Mouse (Mus musculus): ENCODE data around the gene Rdh11. TPM values are rescaled to one million over a fixed set of nuclear protein-coding genes. Genes with fewer than 3 reads are reported as not detected.
"Not testable (repeated sequence)": the region's sequence is repeated elsewhere in the genome, so short reads cannot be mapped to it uniquely, and the experiment has no call there.

Rdh11 gene
- polyA plus RNA-seq, 1 experiment from 2014 or later = 32.3 TPM

- WGBS = 4% methylated on average over 14 of the region's 14 CpGs
- peak overlapping the region; percentile 57 for H3K4me2 ChIP-seq (ENCODE audit: low read depth, low read length)
- DNase-seq (ENCODE audit: low spot score) (peak; percentile 91), ATAC-seq (replicated peaks; ENCODE audit: insufficient number of reproducible peaks, low FRiP score, low TSS enrichment, low read depth) (peak; percentile 83)
- peak overlapping the region; percentile 53 for H3K4me3 ChIP-seq (ENCODE audit: low read depth, low read length)
- H3K27ac ChIP-seq (replicated peaks; ENCODE audit: low read depth, low read length) = no peak overlapping the region
- no peaks in the 10 kb centered on the region for H3K27me3 ChIP-seq (ENCODE audit: control insufficient read depth, insufficient read depth, low read length)
- H3K9me3 ChIP-seq (replicated peaks; ENCODE audit: control insufficient read depth, low read length) = no peaks in the 10 kb centered on the region
- peaks cover 2% of the 10 kb centered on the region; the same call in 1 of the 2 replicates for H3K4me1 ChIP-seq (ENCODE audit: control insufficient read depth, insufficient read depth, low read length)
- peak overlapping the region; percentile 66 for H3K9ac ChIP-seq (replicated peaks; ENCODE audit: low read length)
- H3K36me3 ChIP-seq (replicated peaks; ENCODE audit: control insufficient read depth, insufficient read depth, low read depth, low read length) = no peaks in the 10 kb centered on the region
Observed at GRCm38 (mm10) chr12:79191701-79192100, 392 bp downstream of the Rdh11 start.

DNA sequence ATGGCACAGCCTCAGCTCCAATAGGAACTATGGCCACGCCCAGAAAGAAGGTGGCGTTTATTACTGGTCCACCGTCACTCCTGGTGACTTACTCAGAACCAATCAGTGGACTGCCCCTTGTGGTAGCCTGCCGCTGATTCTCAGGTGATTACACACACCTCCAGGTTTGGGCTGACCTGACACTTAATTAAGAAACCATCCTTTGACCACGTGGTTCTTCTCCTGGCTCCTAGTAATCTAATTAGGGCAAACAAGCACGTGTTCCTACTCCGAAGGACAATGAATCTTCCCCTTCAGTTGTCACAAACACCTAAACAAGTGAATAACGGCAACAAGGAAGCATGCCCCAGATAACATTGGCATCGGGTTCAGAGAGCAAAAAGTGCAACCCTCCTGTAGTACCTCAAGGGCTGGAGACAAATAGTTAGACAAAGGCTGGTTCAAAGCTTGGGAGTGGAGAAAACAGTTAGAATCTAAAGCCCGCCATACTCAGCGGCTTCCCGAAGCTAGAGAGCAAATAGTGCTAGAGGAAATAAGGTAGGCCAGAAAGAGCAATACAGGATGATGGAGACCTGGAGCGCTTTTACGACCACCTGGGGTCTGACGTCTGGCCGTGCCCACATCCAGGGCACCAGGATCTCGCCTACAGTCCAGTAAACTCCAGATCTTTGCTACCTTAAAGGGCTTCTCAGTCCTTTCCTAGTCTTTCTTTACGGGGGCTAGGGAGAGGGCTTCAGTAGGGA, 991 bp downstream of the Rdh11 start:
- peak; percentile 83 for DNase-seq (ENCODE audit: low spot score)
- Histone ChIP-seq H3K4me2 (ENCODE audit: low read depth, low read length) (peak overlapping the region; percentile 57), H3K4me1 (ENCODE audit: control insufficient read depth, insufficient read depth, low read length) (peaks cover 2% of the 10 kb centered on the region; the same call in 1 of the 2 replicates), H3K9ac (replicated peaks; ENCODE audit: low read length) (peak overlapping the region; percentile 66), H3K27me3 (ENCODE audit: control insufficient read depth, insufficient read depth, low read length) (no peaks in the 10 kb centered on the region), H3K36me3 (replicated peaks; ENCODE audit: control insufficient read depth, insufficient read depth, low read depth, low read length) (no peaks in the 10 kb centered on the region), H3K9me3 (replicated peaks; ENCODE audit: control insufficient read depth, low read length) (no peaks in the 10 kb centered on the region), H3K4me3 (ENCODE audit: low read depth, low read length) (peak overlapping the region; percentile 53), H3K27ac (replicated peaks; ENCODE audit: low read depth, low read length) (no peak overlapping the region)
- ATAC-seq (replicated peaks; ENCODE audit: insufficient number of reproducible peaks, low FRiP score, low TSS enrichment, low read depth) = peak; percentile 80; the same call in 1 of the 2 replicates
- WGBS = under 1% methylated on average over 18 of the region's 18 CpGs

GRCm38 (mm10) chr12:79185160-79185559, 6.9 kb downstream of the Rdh11 start:
- not testable (repeated sequence) for H3K4me3 ChIP-seq (ENCODE audit: low read depth, low read length); H3K27ac ChIP-seq (replicated peaks; ENCODE audit: low read depth, low read length); H3K9ac ChIP-seq (replicated peaks; ENCODE audit: low read length); H3K9me3 ChIP-seq (replicated peaks; ENCODE audit: control insufficient read depth, low read length); H3K27me3 ChIP-seq (ENCODE audit: control insufficient read depth, insufficient read depth, low read length); H3K4me1 ChIP-seq (ENCODE audit: control insufficient read depth, insufficient read depth, low read length); DNase-seq (ENCODE audit: low spot score); H3K4me2 ChIP-seq (ENCODE audit: low read depth, low read length); ATAC-seq (replicated peaks; ENCODE audit: insufficient number of reproducible peaks, low FRiP score, low TSS enrichment, low read depth); H3K36me3 ChIP-seq (replicated peaks; ENCODE audit: control insufficient read depth, insufficient read depth, low read depth, low read length)
- 91% methylated on average over 5 of the region's 6 CpGs for WGBS

- no peaks in the 10 kb centered on the region for H3K9me3 ChIP-seq (replicated peaks; ENCODE audit: control insufficient read depth, low read length)
- no peaks in the 10 kb centered on the region; the same call in none of the 2 replicates for H3K36me3 ChIP-seq (replicated peaks; ENCODE audit: control insufficient read depth, insufficient read depth, low read depth, low read length)
- H3K4me2 ChIP-seq (ENCODE audit: low read depth, low read length) = no peak overlapping the region
- H3K9ac ChIP-seq (replicated peaks; ENCODE audit: low read length) = no peak overlapping the region
- no peaks in the 10 kb centered on the region for H3K27me3 ChIP-seq (ENCODE audit: control insufficient read depth, insufficient read depth, low read length)
- ATAC-seq (replicated peaks; ENCODE audit: insufficient number of reproducible peaks, low FRiP score, low TSS enrichment, low read depth) = no peak
- H3K27ac ChIP-seq (replicated peaks; ENCODE audit: low read depth, low read length) = no peak overlapping the region
- no peak for DNase-seq (ENCODE audit: low spot score)
- no peak overlapping the region for H3K4me3 ChIP-seq (ENCODE audit: low read depth, low read length)
- H3K4me1 ChIP-seq (ENCODE audit: control insufficient read depth, insufficient read depth, low read length) = peaks cover 2% of the 10 kb centered on the region; the same call in 1 of the 2 replicates
- 95% methylated on average over 5 of the region's 5 CpGs for WGBS
Observed at GRCm38 (mm10) chr12:79175998-79176397, 16.1 kb downstream of the Rdh11 start.

- DNase-seq (ENCODE audit: low spot score) (no peak), ATAC-seq (replicated peaks; ENCODE audit: insufficient number of reproducible peaks, low FRiP score, low TSS enrichment, low read depth) (no peak)
- Histone ChIP-seq H3K4me3 (ENCODE audit: low read depth, low read length) (no peak overlapping the region), H3K9ac (replicated peaks; ENCODE audit: low read length) (no peak overlapping the region), H3K27me3 (ENCODE audit: control insufficient read depth, insufficient read depth, low read length) (no peaks in the 10 kb centered on the region), H3K9me3 (replicated peaks; ENCODE audit: control insufficient read depth, low read length) (no peaks in the 10 kb centered on the region), H3K36me3 (replicated peaks; ENCODE audit: control insufficient read depth, insufficient read depth, low read depth, low read length) (no peaks in the 10 kb centered on the region; the same call in 1 of the 2 replicates), H3K4me2 (ENCODE audit: low read depth, low read length) (no peak overlapping the region), H3K27ac (replicated peaks; ENCODE audit: low read depth, low read length) (no peak overlapping the region), H3K4me1 (ENCODE audit: control insufficient read depth, insufficient read depth, low read length) (peaks cover 2% of the 10 kb centered on the region; the same call in 1 of the 2 replicates)
- 85% methylated on average over 5 of the region's 5 CpGs for WGBS
Observed at GRCm38 (mm10) chr12:79173721-79174120, 18.4 kb downstream of the Rdh11 start.

DNA sequence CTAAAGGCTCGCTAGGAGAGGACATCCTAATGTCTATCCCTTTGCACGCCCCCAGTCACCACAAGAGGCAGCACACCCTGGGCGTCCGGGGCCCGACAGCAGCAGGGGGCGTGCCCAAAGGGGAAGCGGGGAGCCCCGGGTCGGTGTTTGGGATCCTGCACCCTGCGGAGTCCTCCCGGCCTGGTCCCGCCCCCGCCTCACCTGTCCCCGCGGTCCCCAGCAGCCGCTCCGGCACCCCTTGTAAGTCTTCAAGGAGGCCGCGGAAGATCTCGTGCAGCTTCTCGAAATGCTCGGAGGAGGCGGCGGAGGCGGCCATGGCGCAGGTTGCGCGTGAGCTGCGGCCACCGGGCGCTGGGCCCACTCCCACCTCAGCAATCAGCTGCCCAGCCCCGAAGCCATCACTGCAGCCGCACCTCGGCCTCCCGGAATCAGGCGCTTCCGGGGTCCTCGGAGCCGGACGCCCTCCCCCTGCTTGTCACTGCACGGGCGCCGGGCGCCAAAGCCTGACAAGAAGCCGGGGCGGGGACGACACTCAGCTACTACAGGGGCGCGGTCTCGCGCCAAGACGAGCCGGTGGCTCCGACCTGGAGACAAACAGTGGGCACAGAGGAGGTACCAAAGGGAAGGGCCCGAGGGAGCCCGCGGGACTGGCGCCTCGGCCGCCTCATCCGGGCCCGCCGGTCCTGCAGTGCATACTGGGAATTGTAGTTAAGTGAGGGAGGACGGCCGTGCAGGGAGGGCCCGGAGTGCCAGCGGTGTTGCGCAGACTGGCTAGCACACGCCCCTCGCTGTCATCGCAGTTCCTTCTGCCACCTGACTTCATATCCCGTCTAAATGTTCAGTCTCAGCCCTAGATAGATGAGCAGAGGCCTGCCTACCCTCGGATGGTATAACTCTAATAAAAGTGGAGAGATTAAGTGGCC, 19.8 kb downstream of the Rdh11 start, which contains the start of gene Vti1b:
TSS of gene Vti1b (minus strand) at position 649 of the 923 bp plus-strand sequence.
- peak; percentile 87 for DNase-seq (ENCODE audit: low spot score)
- Histone ChIP-seq H3K4me1 (ENCODE audit: control insufficient read depth, insufficient read depth, low read length) (peaks cover 2% of the 10 kb centered on the region; the same call in 1 of the 2 replicates), H3K27me3 (ENCODE audit: control insufficient read depth, insufficient read depth, low read length) (no peaks in the 10 kb centered on the region), H3K9me3 (replicated peaks; ENCODE audit: control insufficient read depth, low read length) (no peaks in the 10 kb centered on the region), H3K36me3 (replicated peaks; ENCODE audit: control insufficient read depth, insufficient read depth, low read depth, low read length) (no peaks in the 10 kb centered on the region; the same call in 1 of the 2 replicates), H3K9ac (replicated peaks; ENCODE audit: low read length) (peak within 1 kb of the TSS; percentile 81), H3K4me3 (ENCODE audit: low read depth, low read length) (peak within 1 kb of the TSS; percentile 94), H3K4me2 (ENCODE audit: low read depth, low read length) (peak within 1 kb of the TSS; percentile 61), H3K27ac (replicated peaks; ENCODE audit: low read depth, low read length) (peak within 1 kb of the TSS; percentile 61)
- ATAC-seq (replicated peaks; ENCODE audit: insufficient number of reproducible peaks, low FRiP score, low TSS enrichment, low read depth) = peak; percentile 97
- WGBS = under 1% methylated on average over 73 of the region's 73 CpGs

DNA sequence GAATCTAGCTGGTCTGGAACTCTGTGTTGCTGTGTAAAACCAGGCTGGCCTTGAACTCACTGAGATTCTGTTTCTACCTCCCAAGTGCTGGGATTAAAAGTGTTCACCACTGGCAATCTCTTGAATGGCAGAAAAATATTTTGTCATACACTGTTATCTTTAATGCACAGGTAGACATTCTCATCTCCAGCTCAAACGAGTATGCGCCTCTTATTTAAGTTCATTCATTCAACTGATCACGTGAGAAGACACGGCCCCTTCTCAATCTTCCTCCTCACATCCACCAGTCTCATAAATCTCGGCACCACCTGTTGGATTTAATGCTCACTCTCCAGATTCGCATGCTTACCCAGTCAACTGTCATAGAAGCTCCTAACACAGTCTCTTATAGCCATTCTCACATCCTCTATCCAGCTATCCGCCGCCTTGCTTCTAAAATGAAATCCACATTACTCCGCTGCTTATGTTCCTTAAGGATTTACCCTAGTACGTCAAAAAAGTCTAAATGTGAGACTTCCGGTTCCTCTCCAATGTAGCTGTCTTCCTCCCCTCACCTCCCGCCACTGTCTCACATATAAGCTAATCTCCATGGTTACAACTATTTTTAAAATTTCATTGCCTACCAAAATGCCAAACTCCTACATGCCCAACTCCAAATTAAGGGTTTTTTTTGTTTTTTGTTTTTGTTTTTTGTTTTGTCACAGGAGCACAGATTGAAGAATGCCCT, 20.7 kb downstream of the Rdh11 start:
- Histone ChIP-seq H3K4me1 (ENCODE audit: control insufficient read depth, insufficient read depth, low read length) (peaks cover 2% of the 10 kb centered on the region; the same call in 1 of the 2 replicates), H3K27ac (replicated peaks; ENCODE audit: low read depth, low read length) (no peak overlapping the region)

More for the DNA sequence above, 20.7 kb downstream of the Rdh11 start:
- 41% methylated on average over 12 of the region's 12 CpGs for WGBS
- no peaks in the 10 kb centered on the region for H3K27me3 ChIP-seq (ENCODE audit: control insufficient read depth, insufficient read depth, low read length)
- peak overlapping the region; percentile 81 for H3K9ac ChIP-seq (replicated peaks; ENCODE audit: low read length)
- no peaks in the 10 kb centered on the region for H3K9me3 ChIP-seq (replicated peaks; ENCODE audit: control insufficient read depth, low read length)
- H3K36me3 ChIP-seq (replicated peaks; ENCODE audit: control insufficient read depth, insufficient read depth, low read depth, low read length) = no peaks in the 10 kb centered on the region; the same call in 1 of the 2 replicates
- ATAC-seq (replicated peaks; ENCODE audit: insufficient number of reproducible peaks, low FRiP score, low TSS enrichment, low read depth) (no peak), DNase-seq (ENCODE audit: low spot score) (no peak)
- peak overlapping the region; percentile 61 for H3K4me2 ChIP-seq (ENCODE audit: low read depth, low read length)
- peak overlapping the region; percentile 94 for H3K4me3 ChIP-seq (ENCODE audit: low read depth, low read length)
